ENCODE assay signal across 29 mouse cellular contexts in genomic region chr10:68553677-68554076, GRCm38 (mm10). TPM values are rescaled to one million over a fixed set of nuclear protein-coding genes. Genes with fewer than 3 reads are reported as not detected.
DNase-seq lines count a peak whose midpoint lies in the region; ATAC-seq lines count a peak whose summit lies in the region.
"Had no signal": no experiment of that assay in that cellular context is flagged by ENCODE, and none has a peak within 500 bp of the region (broad histone marks: within the 10 kb centered on the region; RNA-seq: fewer than 3 reads in every experiment).

No protein-coding gene starts in this region.

- H3K27me3 ChIP-seq in heart, embryonic 12.5 days (replicated peaks) = no peaks in the 10 kb centered on the region
- no peaks in the 10 kb centered on the region for H3K27me3 ChIP-seq in splenic B cell, adult 2 months (ENCODE audit: control insufficient read depth, insufficient read depth, low read length, poor library complexity, severe bottlenecking)
- H3K27me3 ChIP-seq: CH12.LX; embryonic facial prominence, embryonic 12.5 days; embryonic facial prominence, embryonic 15.5 days; heart, embryonic 13.5 days; intestine, embryonic 15.5 days; Patski had no signal

- H3K4me2 ChIP-seq in heart, embryonic 12.5 days = no peak overlapping the region
- H3K4me2 ChIP-seq: embryonic facial prominence, embryonic 12.5 days; embryonic facial prominence, embryonic 15.5 days; heart, embryonic 13.5 days; hindbrain, embryonic 14.5 days; intestine, embryonic 15.5 days had no signal

- 79% methylated on average over 3 of the region's 3 CpGs for WGBS in heart, embryonic 12.5 days

- ATAC-seq in heart, embryonic 12.5 days (ENCODE audit: insufficient number of reproducible peaks, low FRiP score) = no peak
- ATAC-seq: forebrain, embryonic 14.5 days; forebrain, postnatal 0 days; hindbrain, postnatal 0 days; intestine, embryonic 15.5 days; Patski had no signal

- no peaks in the 10 kb centered on the region for H3K36me3 ChIP-seq in heart, embryonic 12.5 days
- H3K36me3 ChIP-seq in splenic B cell, adult 2 months (ENCODE audit: control insufficient read depth, insufficient read depth, low read length, poor library complexity, severe bottlenecking) = no peaks in the 10 kb centered on the region
- H3K36me3 ChIP-seq: embryonic facial prominence, embryonic 12.5 days; embryonic facial prominence, embryonic 15.5 days; G1E; heart, embryonic 13.5 days; intestine, embryonic 15.5 days had no signal

- peak; percentile 41 for DNase-seq in heart, adult 11 months
- DNase-seq in induced T-regulatory cell, adult 2 months (ENCODE audit: low read depth) = peak; percentile 40
- DNase-seq in splenic B cell, adult 2 months (ENCODE audit: low read depth, low spot score) = peak; percentile 3
- DNase-seq in spleen, postnatal 4 days (ENCODE audit: low spot score in 2 of 2) = no peak
- no peak for DNase-seq in right cerebral cortex, adult 2 months (ENCODE audit: low spot score in 2 of 2)
- DNase-seq: adrenal gland, adult 2 months; adrenal gland, postnatal 14 days; cerebellum, adult 11 months; cerebellum, adult 2 months; cerebellum, adult 9-11 months; cerebellum, postnatal 25 days; forebrain, postnatal 0 days; gastrocnemius, adult 2 months; gastrocnemius, postnatal 14 days; heart, adult 18-20 months; heart, postnatal 14 days; heart, postnatal 4 days had no signal

- H3K4me1 ChIP-seq in heart, embryonic 12.5 days (replicated peaks) = no peaks in the 10 kb centered on the region
- H3K4me1 ChIP-seq: heart, embryonic 13.5 days; intestine, embryonic 15.5 days had no signal

- no peak overlapping the region for H3K27ac ChIP-seq in heart, embryonic 12.5 days (ENCODE audit: poor library complexity, severe bottlenecking)
- H3K27ac ChIP-seq: embryonic facial prominence, embryonic 12.5 days; embryonic facial prominence, embryonic 15.5 days; gastrocnemius, adult 2 months; heart, embryonic 13.5 days; hindbrain, embryonic 14.5 days; hindbrain, postnatal 0 days; intestine, embryonic 15.5 days had no signal

- H3K9me3 ChIP-seq in heart, embryonic 12.5 days (replicated peaks) = no peaks in the 10 kb centered on the region
- H3K9me3 ChIP-seq: embryonic facial prominence, embryonic 12.5 days; embryonic facial prominence, embryonic 15.5 days; heart, embryonic 13.5 days; intestine, embryonic 15.5 days had no signal

- H3K4me3 ChIP-seq in heart, embryonic 12.5 days = no peak overlapping the region
- H3K4me3 ChIP-seq: embryonic facial prominence, embryonic 12.5 days; embryonic facial prominence, embryonic 15.5 days; gastrocnemius, adult 2 months; heart, embryonic 13.5 days; intestine, embryonic 15.5 days had no signal

- H3K9ac ChIP-seq in heart, embryonic 12.5 days = no peak overlapping the region
- H3K9ac ChIP-seq: embryonic facial prominence, embryonic 12.5 days; embryonic facial prominence, embryonic 15.5 days; forebrain, postnatal 0 days; heart, embryonic 13.5 days; hindbrain, embryonic 14.5 days; intestine, embryonic 15.5 days had no signal

RNA-seq across cellular contexts. Expression of gene Cabcoco1, which starts 12.0 kb away (rescaled TPM):
- polyA plus RNA-seq in heart, embryonic 12.5 days (2016; fragmentation: Nextera tagmentation; extraction: Ambion mirVana) = 22.6 and 23.1 TPM in 2 replicates
- polyA plus RNA-seq: forebrain, embryonic 11.5 days; G1E; Patski had no signal

Comparison
In these comparisons a context has a peak if more than half of its experiments do, and no peak if none do; other contexts are left out.
1. DNase-seq: peak in heart, adult 11 months (single experiment), induced T-regulatory cell, adult 2 months (single experiment) and splenic B cell, adult 2 months (single experiment); none in spleen, postnatal 4 days (0 of 2) and right cerebral cortex, adult 2 months (0 of 2).